Mouse (Mus musculus): ENCODE data around the gene Actn1.
"Not testable (repeated sequence)": the region's sequence is repeated elsewhere in the genome, so short reads cannot be mapped to it uniquely, and the experiment has no call there.

Gene Actn1

GRCm38 (mm10) chr12:80260056-80260743, at the start of gene Actn1:
TSS of gene Actn1 (minus strand) at chr12:80260371.
- in situ Hi-C loops (cut with MboI; ENCODE audit: low pct_unique_long_range_greater_than_20kb in 1 of 2, low sequenced_read_pairs in 2 of 2, unreplicated experiment in 1 of 2) = no loop called here

- in situ Hi-C loops (cut with MboI; ENCODE audit: low pct_unique_long_range_greater_than_20kb in 1 of 2, low sequenced_read_pairs in 2 of 2, unreplicated experiment in 1 of 2) = no loop called here
Observed at GRCm38 (mm10) chr12:80307556-80307955, 47.4 kb upstream of the Actn1 start.

GRCm38 (mm10) chr12:80304518-80304917, 44.3 kb upstream of the Actn1 start:
- in situ Hi-C loops (cut with MboI; ENCODE audit: low pct_unique_long_range_greater_than_20kb in 1 of 2, low sequenced_read_pairs in 2 of 2, unreplicated experiment in 1 of 2) = no loop called here

GRCm38 (mm10) chr12:80300833-80301456, 40.8 kb upstream of the Actn1 start:
- in situ Hi-C loops (cut with MboI; ENCODE audit: low pct_unique_long_range_greater_than_20kb in 1 of 2, low sequenced_read_pairs in 2 of 2, unreplicated experiment in 1 of 2) = no loop called here

- in situ Hi-C loops (cut with MboI; ENCODE audit: low pct_unique_long_range_greater_than_20kb in 1 of 2, low sequenced_read_pairs in 2 of 2, unreplicated experiment in 1 of 2) = no loop called here
Observed at GRCm38 (mm10) chr12:80298714-80299113, 38.5 kb upstream of the Actn1 start.

- in situ Hi-C loops (cut with MboI; ENCODE audit: low pct_unique_long_range_greater_than_20kb in 1 of 2, low sequenced_read_pairs in 2 of 2, unreplicated experiment in 1 of 2) = no loop called here
Observed at GRCm38 (mm10) chr12:80291895-80292435, 31.8 kb upstream of the Actn1 start.

GRCm38 (mm10) chr12:80290964-80291363, 30.8 kb upstream of the Actn1 start:
- in situ Hi-C loops (cut with MboI; ENCODE audit: low pct_unique_long_range_greater_than_20kb in 1 of 2, low sequenced_read_pairs in 2 of 2, unreplicated experiment in 1 of 2) = no loop called here

- in situ Hi-C loops (cut with MboI; ENCODE audit: low pct_unique_long_range_greater_than_20kb in 1 of 2, low sequenced_read_pairs in 2 of 2, unreplicated experiment in 1 of 2) = no loop called here
Observed at GRCm38 (mm10) chr12:80290483-80290882, 30.3 kb upstream of the Actn1 start.

GRCm38 (mm10) chr12:80289722-80290121, 29.6 kb upstream of the Actn1 start:
- in situ Hi-C loops (cut with MboI; ENCODE audit: low pct_unique_long_range_greater_than_20kb in 1 of 2, low sequenced_read_pairs in 2 of 2, unreplicated experiment in 1 of 2) = no loop called here

GRCm38 (mm10) chr12:80285890-80286289, 25.7 kb upstream of the Actn1 start:
- in situ Hi-C loops (cut with MboI; ENCODE audit: low pct_unique_long_range_greater_than_20kb in 1 of 2, low sequenced_read_pairs in 2 of 2, unreplicated experiment in 1 of 2) = no loop called here

GRCm38 (mm10) chr12:80284251-80284650, 24.1 kb upstream of the Actn1 start:
- in situ Hi-C loops (cut with MboI; ENCODE audit: low pct_unique_long_range_greater_than_20kb in 1 of 2, low sequenced_read_pairs in 2 of 2, unreplicated experiment in 1 of 2) = not testable (repeated sequence)

- in situ Hi-C loops (cut with MboI; ENCODE audit: low pct_unique_long_range_greater_than_20kb in 1 of 2, low sequenced_read_pairs in 2 of 2, unreplicated experiment in 1 of 2) = no loop called here
Observed at GRCm38 (mm10) chr12:80278866-80279265, 18.7 kb upstream of the Actn1 start.

- in situ Hi-C loops (cut with MboI; ENCODE audit: low pct_unique_long_range_greater_than_20kb in 1 of 2, low sequenced_read_pairs in 2 of 2, unreplicated experiment in 1 of 2) = no loop called here
Observed at GRCm38 (mm10) chr12:80277428-80277827, 17.3 kb upstream of the Actn1 start.

GRCm38 (mm10) chr12:80275187-80275820, 15.1 kb upstream of the Actn1 start:
- in situ Hi-C loops (cut with MboI; ENCODE audit: low pct_unique_long_range_greater_than_20kb in 1 of 2, low sequenced_read_pairs in 2 of 2, unreplicated experiment in 1 of 2) = no loop called here

- in situ Hi-C loops (cut with MboI; ENCODE audit: low pct_unique_long_range_greater_than_20kb in 1 of 2, low sequenced_read_pairs in 2 of 2, unreplicated experiment in 1 of 2) = no loop called here
Observed at GRCm38 (mm10) chr12:80273020-80273686, 13.0 kb upstream of the Actn1 start.

GRCm38 (mm10) chr12:80271806-80272205, 11.6 kb upstream of the Actn1 start:
- in situ Hi-C loops (cut with MboI; ENCODE audit: low pct_unique_long_range_greater_than_20kb in 1 of 2, low sequenced_read_pairs in 2 of 2, unreplicated experiment in 1 of 2) = no loop called here

GRCm38 (mm10) chr12:80270924-80271323, 10.8 kb upstream of the Actn1 start:
- in situ Hi-C loops (cut with MboI; ENCODE audit: low pct_unique_long_range_greater_than_20kb in 1 of 2, low sequenced_read_pairs in 2 of 2, unreplicated experiment in 1 of 2) = no loop called here

- in situ Hi-C loops (cut with MboI; ENCODE audit: low pct_unique_long_range_greater_than_20kb in 1 of 2, low sequenced_read_pairs in 2 of 2, unreplicated experiment in 1 of 2) = no loop called here
Observed at GRCm38 (mm10) chr12:80269303-80269702, 9.1 kb upstream of the Actn1 start.

- in situ Hi-C loops (cut with MboI; ENCODE audit: low pct_unique_long_range_greater_than_20kb in 1 of 2, low sequenced_read_pairs in 2 of 2, unreplicated experiment in 1 of 2) = no loop called here
Observed at GRCm38 (mm10) chr12:80267962-80268361, 7.8 kb upstream of the Actn1 start.
